Mouse (Mus musculus) MEL (cell line): Measurements from ENCODE around the gene Gja5. TPM values are rescaled to one million over a fixed set of nuclear protein-coding genes. Genes with fewer than 3 reads are reported as not detected.

ENCODE experiments used
- DNase-seq: peaks from one replicate; pipeline ENCODE4 v3.0.0; 2011; ENCODE audit warnings: low read depth, low spot score
- H3K27ac ChIP-seq: 2 replicates; pipeline ENCODE4 v1.5.1; 2012; ENCODE audit warnings: low read depth, mild to moderate bottlenecking, control low read depth, low read length, moderate library complexity; ENCODE audit not compliant: control insufficient read depth
- H3K27me3 ChIP-seq, 2 experiments: fragments of 150-350 bp in 1 of 2; sonication (generic) in 1 of 2; 2 replicates each; pipeline ENCODE4 v1.6.1; 2012; ENCODE audit warnings: low read length in 2 of 2, mild to moderate bottlenecking in 2 of 2, improper control_type of control experiment in 1 of 2, moderate library complexity in 1 of 2; ENCODE audit not compliant: insufficient read depth in 2 of 2, control insufficient read depth in 1 of 2
- H3K36me3 ChIP-seq, 2 experiments: 2 replicates each; pipeline ENCODE4 v1.6.1; 2012 to 2014; ENCODE audit warnings: low read length in 2 of 2, improper control_type of control experiment in 1 of 2, inconsistent platforms in 1 of 2, mild to moderate bottlenecking in 1 of 2; ENCODE audit not compliant: insufficient read depth in 2 of 2, control insufficient read depth in 1 of 2
- H3K4me1 ChIP-seq, 2 experiments: fragments of 150-350 bp in 1 of 2; sonication (generic) in 1 of 2; 2 replicates each; pipeline ENCODE4 v1.6.1; 2012; ENCODE audit warnings: low read length in 2 of 2, improper control_type of control experiment in 1 of 2, mild to moderate bottlenecking in 1 of 2; ENCODE audit not compliant: insufficient read depth in 2 of 2, control insufficient read depth in 1 of 2
- H3K4me3 ChIP-seq, 2 experiments: fragments of 150-350 bp in 1 of 2; sonication (generic) in 1 of 2; 2 replicates each; pipeline ENCODE4 v1.5.1; 2012; ENCODE audit warnings: low read depth in 2 of 2, low read length in 2 of 2, mild to moderate bottlenecking in 2 of 2, moderate library complexity in 2 of 2, control low read depth in 1 of 2, improper control_type of control experiment in 1 of 2; ENCODE audit not compliant: control insufficient read depth in 1 of 2, insufficient read depth in 1 of 2
- H3K79me2 ChIP-seq: 2 replicates; pipeline ENCODE4 v1.6.1; 2012; ENCODE audit warnings: mild to moderate bottlenecking, low read length, moderate library complexity; ENCODE audit not compliant: control insufficient read depth, poor library complexity, insufficient read depth
- H3K9ac ChIP-seq: 2 replicates; pipeline ENCODE4 v1.6.1; 2012; ENCODE audit warnings: low read depth, mild to moderate bottlenecking, control low read depth, low read length, moderate library complexity; ENCODE audit not compliant: control insufficient read depth, poor library complexity, severe bottlenecking
- H3K9me3 ChIP-seq: fragments of 150-350 bp; sonication (generic); replicated peaks from 2 replicates; pipeline ENCODE4 v1.6.1; 2012; ENCODE audit warnings: mild to moderate bottlenecking, low read length, improper control_type of control experiment, moderate library complexity; ENCODE audit not compliant: insufficient read depth
- ELF1 ChIP-seq: IDR thresholded peaks from 2 replicates; pipeline ENCODE4 v1.6.1; 2014; ENCODE audit warnings: low read depth, mild to moderate bottlenecking, inconsistent platforms, low read length, improper control_type of control experiment, moderate library complexity
- EP300 ChIP-seq, 2 experiments: IDR thresholded peaks; 2 replicates each; pipeline ENCODE4 v1.6.1; 2011; ENCODE audit warnings: improper control_type of control experiment in 2 of 2, low read length in 2 of 2, low read depth in 1 of 2, mild to moderate bottlenecking in 1 of 2
- MEF2A ChIP-seq: IDR thresholded peaks from 2 replicates; pipeline ENCODE4 v1.6.1; 2014; ENCODE audit warnings: low read depth, mild to moderate bottlenecking, inconsistent platforms, low read length, improper control_type of control experiment; ENCODE audit not compliant: poor library complexity, insufficient replicate concordance, severe bottlenecking; ENCODE audit errors: extremely low read depth
- MXI1 ChIP-seq: IDR thresholded peaks from 2 replicates; pipeline ENCODE4 v1.6.1; 2011; ENCODE audit warnings: mild to moderate bottlenecking, low read depth, low read length, improper control_type of control experiment
- NELFE ChIP-seq: IDR thresholded peaks from 2 replicates; pipeline ENCODE4 v1.6.1; 2011; ENCODE audit warnings: low read depth, low read length, improper control_type of control experiment
- POLR2A ChIP-seq, 2 experiments: IDR thresholded peaks; 2 replicates each; pipeline ENCODE4 v1.6.1; 2011 to 2012; ENCODE audit warnings: low read length in 2 of 2, mild to moderate bottlenecking in 2 of 2, control low read depth in 1 of 2, improper control_type of control experiment in 1 of 2, low read depth in 1 of 2, moderate library complexity in 1 of 2; ENCODE audit not compliant: control insufficient read depth in 1 of 2, insufficient read depth in 1 of 2, poor library complexity in 1 of 2
- POLR2AphosphoS2 ChIP-seq: IDR thresholded peaks from 2 replicates; pipeline ENCODE4 v1.6.1; 2011; ENCODE audit warnings: low read length, improper control_type of control experiment
- TAL1 ChIP-seq: IDR thresholded peaks from 2 replicates; pipeline ENCODE4 v1.6.1; 2012; ENCODE audit warnings: mild to moderate bottlenecking, inconsistent platforms, low read length, moderate library complexity, mixed read lengths
- TBP ChIP-seq: IDR thresholded peaks from 2 replicates; pipeline ENCODE4 v1.8.0; 2011; ENCODE audit warnings: low read depth, low read length, improper control_type of control experiment
- USF1 ChIP-seq: IDR thresholded peaks from 2 replicates; pipeline ENCODE4 v1.6.1; 2014; ENCODE audit warnings: low read depth, mild to moderate bottlenecking, inconsistent platforms, low read length, improper control_type of control experiment, moderate library complexity
- polyA plus RNA-seq, 2 experiments: library from polyadenylated mRNA; stranded (reverse) in 1 of 2; unstranded in 1 of 2; fragments of >175 nt in 1 of 2; fragments of >200 nt in 1 of 2; gene quantifications; 2 replicates each; pipeline versions ENCODE4 v1.2.1 to v1.2.4; 2012; ENCODE audit warnings: low replicate concordance in 2 of 2, low read depth in 1 of 2; ENCODE audit not compliant: insufficient read length in 2 of 2, insufficient read depth in 1 of 2, missing spikeins in 1 of 2
- total RNA-seq: library from RNA; depleted of rRNA; stranded (reverse); fragments of 300-350 nt; gene quantifications from 2 replicates; pipeline ENCODE4 v1.2.3, GENCODE M21; 2012

Gene Gja5
- total and polyA plus RNA-seq, 3 experiments, result 0.03 to 0.08 TPM; not detected in 1

- H3K36me3 ChIP-seq, result no peaks in the 10 kb centered on the region
- TF ChIP-seq MXI1 (no peak), NELFE (no peak), ELF1 (no peak), POLR2AphosphoS2 (no peak), USF1 (no peak), EP300 (IDR thresholded peaks at IDR 0.05; ENCODE audit: low read depth in 1 of 2, low read length in 2 of 2) (no peak)
- TF ChIP-seq, all 39 proteins: peak for 0
- H3K4me3 ChIP-seq, result no peak overlapping the region
- no peaks in the 10 kb centered on the region for H3K9me3 ChIP-seq
- H3K79me2 ChIP-seq, result no peaks in the 10 kb centered on the region
- H3K9ac ChIP-seq, result no peak overlapping the region
- no peak overlapping the region for H3K27ac ChIP-seq
- H3K4me1 ChIP-seq, result no peaks in the 10 kb centered on the region
- peaks cover 0 to 6% of the 10 kb centered on the region in 2 experiments; a peak in 1 of 4 replicates for H3K27me3 ChIP-seq
- no peak for DNase-seq
Measured at GRCm38 (mm10) chr3:97032053-97032496, 127.6 kb downstream of the Gja5 start.

GRCm38 (mm10) chr3:97035558-97035957 lies 131.1 kb downstream of the Gja5 start:
- DNase-seq, result peak; percentile 19
- TF ChIP-seq TBP, result peak; percentile 90
- no peak for TF ChIP-seq MXI1
- Histone ChIP-seq H3K9me3 (no peaks in the 10 kb centered on the region), H3K4me1 (no peaks in the 10 kb centered on the region), H3K36me3 (no peaks in the 10 kb centered on the region), H3K4me3 (no peak overlapping the region), H3K27me3 (peaks cover 0 to 4% of the 10 kb centered on the region in 2 experiments; a peak in 2 of 4 replicates), H3K27ac (no peak overlapping the region), H3K9ac (no peak overlapping the region), H3K79me2 (no peaks in the 10 kb centered on the region)

GRCm38 (mm10) chr3:97037119-97037518 lies 132.6 kb downstream of the Gja5 start:
- no peaks in the 10 kb centered on the region for H3K9me3 ChIP-seq
- H3K4me1 ChIP-seq, result no peaks in the 10 kb centered on the region
- TF ChIP-seq POLR2A (IDR thresholded peaks at IDR 0.05; ENCODE audit: control insufficient read depth in 1 of 2, insufficient read depth in 1 of 2, low read depth in 1 of 2, low read length in 2 of 2, poor library complexity in 1 of 2) (no peak), MEF2A (no peak), TAL1 (no peak)
- H3K4me3 ChIP-seq, result no peak overlapping the region
- H3K9ac ChIP-seq, result no peak overlapping the region
- no peaks in the 10 kb centered on the region for H3K79me2 ChIP-seq
- H3K36me3 ChIP-seq, result no peaks in the 10 kb centered on the region
- DNase-seq, result no peak
- H3K27ac ChIP-seq, result no peak overlapping the region
- no peaks in the 10 kb centered on the region; a peak in 2 of 4 replicates for H3K27me3 ChIP-seq
